Mouse (Mus musculus) G1E (cell line): ENCODE measurements around the gene Mettl22.

Experiments
- CTCF ChIP-seq: IDR thresholded peaks from 2 replicates; pipeline ENCODE4 v1.5.1; 2012; ENCODE audit warnings: low read depth, low read length, inconsistent platforms, mixed read lengths
- GATA1 ChIP-seq: IDR thresholded peaks from 2 replicates; pipeline ENCODE4 v1.6.1; 2012; ENCODE audit warnings: borderline replicate concordance, low read length, inconsistent platforms, mixed read lengths
- TAL1 ChIP-seq: conservative IDR thresholded peaks from 2 replicates; pipeline ENCODE4 v1.6.1; 2012; ENCODE audit warnings: low read depth, low read length, inconsistent platforms, mixed read lengths

DNA sequence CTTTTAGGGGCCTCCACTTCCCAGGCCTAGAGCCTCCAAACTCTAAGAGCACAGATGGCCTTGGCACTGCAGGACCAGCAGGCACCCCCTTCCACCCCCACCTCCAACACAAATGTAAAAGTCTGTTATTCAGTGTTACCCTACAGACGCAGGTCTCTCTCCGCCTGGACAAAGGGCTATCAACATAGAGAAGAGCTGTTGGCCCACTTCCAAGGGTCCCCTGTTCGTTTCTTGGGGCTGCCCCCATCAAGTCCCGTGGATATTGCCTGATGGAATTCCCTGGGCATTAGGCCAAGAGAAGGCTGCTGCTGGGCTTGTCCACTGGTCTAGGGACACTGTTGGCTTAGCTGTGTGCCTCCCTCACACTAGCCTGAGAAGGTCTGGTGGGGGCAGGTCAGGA lies 43.6 kb downstream of the Mettl22 start:
- no peak for TF ChIP-seq GATA1
- no peak for TF ChIP-seq CTCF
- no peak for TF ChIP-seq TAL1
